Mouse (Mus musculus) CH12.LX (cell line): ENCODE data around the gene Amigo3. TPM values are rescaled to one million over a fixed set of nuclear protein-coding genes. Genes with fewer than 3 reads are reported as not detected.

Source experiments
- DNase-seq: peaks from one replicate; pipeline ENCODE4 v3.0.0-alpha.2; 2013; ENCODE audit errors: extremely low read depth
- H3K27ac ChIP-seq: 2 replicates; pipeline ENCODE4 v1.5.1; 2012; ENCODE audit warnings: low read depth, mild to moderate bottlenecking, control low read depth, moderate library complexity; ENCODE audit not compliant: insufficient read depth
- H3K27me3 ChIP-seq: replicated peaks from 2 replicates; pipeline ENCODE3; 2012; ENCODE audit warnings: inconsistent platforms
- H3K36me3 ChIP-seq, 2 experiments: replicated peaks in 1 of 2; 2 replicates each; pipeline versions ENCODE3 to v1.6.1; 2012; ENCODE audit warnings: inconsistent platforms in 1 of 2, low read length in 1 of 2, mild to moderate bottlenecking in 1 of 2, mixed read lengths in 1 of 2, moderate library complexity in 1 of 2; ENCODE audit not compliant: control insufficient read depth in 1 of 2, insufficient read depth in 1 of 2
- H3K4me1 ChIP-seq, 2 experiments: 2 replicates each; pipeline ENCODE4 v1.6.1; 2012; ENCODE audit warnings: inconsistent platforms in 1 of 2, moderate library complexity in 1 of 2; ENCODE audit not compliant: insufficient read depth in 2 of 2, control insufficient read depth in 1 of 2
- H3K4me2 ChIP-seq: 2 replicates; pipeline ENCODE4 v1.6.1; 2012; ENCODE audit warnings: low read depth, mild to moderate bottlenecking, control low read depth; ENCODE audit not compliant: poor library complexity, insufficient read depth, severe bottlenecking
- H3K4me3 ChIP-seq, 3 experiments: fragments of 150-350 bp in 1 of 3; sonication (generic) in 1 of 3; replicated peaks in 1 of 3; 2 replicates each; pipeline versions ENCODE3 to v1.5.1; 2011 to 2012; ENCODE audit warnings: low read depth in 2 of 3, low read length in 2 of 3, mild to moderate bottlenecking in 2 of 3, moderate library complexity in 2 of 3, control low read depth in 1 of 3, improper control_type of control experiment in 1 of 3, inconsistent platforms in 1 of 3, mixed read lengths in 1 of 3; ENCODE audit not compliant: poor library complexity in 1 of 3
- H3K79me2 ChIP-seq: replicated peaks from 2 replicates; pipeline ENCODE4 v1.6.1; 2012; ENCODE audit warnings: mild to moderate bottlenecking, moderate library complexity; ENCODE audit not compliant: control insufficient read depth, poor library complexity, insufficient read depth, severe bottlenecking; ENCODE audit errors: extremely low read depth
- H3K9ac ChIP-seq: 2 replicates; pipeline ENCODE4 v1.6.1; 2012; ENCODE audit warnings: low read depth, mild to moderate bottlenecking, control low read depth, moderate library complexity; ENCODE audit not compliant: insufficient read depth
- H3K9me3 ChIP-seq: replicated peaks from 2 replicates; pipeline ENCODE3; 2012; ENCODE audit warnings: low read length, inconsistent platforms, mixed read lengths
- BHLHE40 ChIP-seq: IDR thresholded peaks from 2 replicates; pipeline ENCODE4 v1.6.1; 2011; ENCODE audit warnings: mild to moderate bottlenecking, low read depth, low read length, improper control_type of control experiment
- CHD1 ChIP-seq: IDR thresholded peaks from 2 replicates; pipeline ENCODE4 v1.6.1; 2012; ENCODE audit warnings: low read depth, low read length, improper control_type of control experiment, inconsistent platforms
- CHD2 ChIP-seq: IDR thresholded peaks from 2 replicates; pipeline ENCODE4 v1.6.1; 2011; ENCODE audit warnings: low read length, improper control_type of control experiment
- CTCF ChIP-seq, 2 experiments: IDR thresholded peaks in 1 of 2; conservative IDR thresholded peaks in 1 of 2; 2 replicates each; pipeline ENCODE4 v1.5.1; 2011 to 2012; ENCODE audit warnings: low read depth in 2 of 2, low read length in 2 of 2, improper control_type of control experiment in 1 of 2, inconsistent platforms in 1 of 2, mild to moderate bottlenecking in 1 of 2, moderate library complexity in 1 of 2
- E2F4 ChIP-seq: IDR thresholded peaks from 2 replicates; pipeline ENCODE4 v1.6.1; 2011; ENCODE audit warnings: low read depth, low read length, improper control_type of control experiment; ENCODE audit not compliant: insufficient replicate concordance
- ELF1 ChIP-seq: IDR thresholded peaks from 2 replicates; pipeline ENCODE4 v1.6.1; 2014; ENCODE audit warnings: low read depth, mild to moderate bottlenecking, inconsistent platforms, low read length, improper control_type of control experiment
- EP300 ChIP-seq: IDR thresholded peaks from 2 replicates; pipeline ENCODE4 v1.6.1; 2011; ENCODE audit warnings: low read length, improper control_type of control experiment
- ETS1 ChIP-seq: conservative IDR thresholded peaks from 2 replicates; pipeline ENCODE4 v1.6.1; 2012; ENCODE audit warnings: low read depth, mild to moderate bottlenecking, inconsistent platforms, low read length, improper control_type of control experiment, moderate library complexity
- GABPA ChIP-seq: IDR thresholded peaks from 2 replicates; pipeline ENCODE4 v1.6.1; 2012; ENCODE audit warnings: low read depth, low read length, improper control_type of control experiment, inconsistent platforms; ENCODE audit not compliant: insufficient replicate concordance
- HCFC1 ChIP-seq: IDR thresholded peaks from 2 replicates; pipeline ENCODE4 v1.6.1; 2012; ENCODE audit warnings: low read depth, mild to moderate bottlenecking, inconsistent platforms, low read length, improper control_type of control experiment
- IRF4 ChIP-seq: IDR thresholded peaks from 2 replicates; pipeline ENCODE4 v1.6.1; 2014; ENCODE audit warnings: low read depth, mild to moderate bottlenecking, inconsistent platforms, low read length, improper control_type of control experiment
- JUN ChIP-seq: IDR thresholded peaks from 2 replicates; pipeline ENCODE4 v1.6.1; 2011; ENCODE audit warnings: low read depth, mild to moderate bottlenecking, low read length, improper control_type of control experiment, moderate library complexity; ENCODE audit not compliant: insufficient read depth
- JUND ChIP-seq: conservative IDR thresholded peaks from 2 replicates; pipeline ENCODE4 v1.6.1; 2011; ENCODE audit warnings: low read depth, low read length, improper control_type of control experiment
- KAT2A ChIP-seq: IDR thresholded peaks from 2 replicates; pipeline ENCODE4 v1.6.1; 2012; ENCODE audit warnings: low read length, improper control_type of control experiment, inconsistent platforms; ENCODE audit not compliant: insufficient replicate concordance
- MAFK ChIP-seq: IDR thresholded peaks from 2 replicates; pipeline ENCODE4 v1.6.1; 2011; ENCODE audit warnings: low read length, improper control_type of control experiment; ENCODE audit not compliant: insufficient replicate concordance
- MAX ChIP-seq: IDR thresholded peaks from 2 replicates; pipeline ENCODE4 v1.6.1; 2011; ENCODE audit warnings: low read length, improper control_type of control experiment
- MAZ ChIP-seq: IDR thresholded peaks from 2 replicates; pipeline ENCODE4 v1.6.1; 2012; ENCODE audit warnings: low read depth, mild to moderate bottlenecking, inconsistent platforms, low read length, improper control_type of control experiment, moderate library complexity
- MEF2A ChIP-seq: IDR thresholded peaks from 2 replicates; pipeline ENCODE4 v1.6.1; 2014; ENCODE audit warnings: low read depth, mild to moderate bottlenecking, inconsistent platforms, low read length, improper control_type of control experiment, borderline replicate concordance
- MXI1 ChIP-seq: IDR thresholded peaks from 2 replicates; pipeline ENCODE4 v1.6.1; 2011; ENCODE audit warnings: mild to moderate bottlenecking, low read depth, low read length, improper control_type of control experiment
- MYC ChIP-seq: IDR thresholded peaks from 2 replicates; pipeline ENCODE4 v1.6.1; 2011; ENCODE audit warnings: low read depth, mild to moderate bottlenecking, improper control_type of control experiment, low read length
- NELFE ChIP-seq: IDR thresholded peaks from 2 replicates; pipeline ENCODE4 v1.6.1; 2011; ENCODE audit warnings: low read depth, low read length, improper control_type of control experiment
- NRF1 ChIP-seq: IDR thresholded peaks from 2 replicates; pipeline ENCODE4 v1.6.1; 2014; ENCODE audit warnings: low read depth, mild to moderate bottlenecking, inconsistent platforms, low read length, improper control_type of control experiment, moderate library complexity
- PAX5 ChIP-seq: IDR thresholded peaks from 2 replicates; pipeline ENCODE4 v1.6.1; 2012; ENCODE audit warnings: low read length, inconsistent platforms, mixed read lengths
- POLR2A ChIP-seq: IDR thresholded peaks from 2 replicates; pipeline ENCODE4 v1.6.1; 2011; ENCODE audit warnings: low read depth, mild to moderate bottlenecking, improper control_type of control experiment, low read length
- POLR2AphosphoS2 ChIP-seq: IDR thresholded peaks from 2 replicates; pipeline ENCODE4 v1.6.1; 2011; ENCODE audit warnings: low read depth, low read length, improper control_type of control experiment
- RAD21 ChIP-seq: IDR thresholded peaks from 2 replicates; pipeline ENCODE4 v1.6.1; 2011; ENCODE audit warnings: low read depth, mild to moderate bottlenecking, low read length, improper control_type of control experiment, moderate library complexity
- RCOR1 ChIP-seq: conservative IDR thresholded peaks from 2 replicates; pipeline ENCODE4 v1.6.1; 2012; ENCODE audit warnings: low read depth, mild to moderate bottlenecking, inconsistent platforms, low read length, improper control_type of control experiment
- SIN3A ChIP-seq: IDR thresholded peaks from 2 replicates; pipeline ENCODE4 v1.6.1; 2012; ENCODE audit warnings: low read length, improper control_type of control experiment, inconsistent platforms
- SMC3 ChIP-seq: IDR thresholded peaks from 2 replicates; pipeline ENCODE4 v1.6.1; 2011; ENCODE audit warnings: low read depth, low read length, improper control_type of control experiment
- TBP ChIP-seq: conservative IDR thresholded peaks from 2 replicates; pipeline ENCODE4 v1.6.1; 2011; ENCODE audit warnings: low read depth, low read length, improper control_type of control experiment
- TCF12 ChIP-seq: IDR thresholded peaks from 2 replicates; pipeline ENCODE4 v1.6.1; 2014; ENCODE audit warnings: low read depth, mild to moderate bottlenecking, inconsistent platforms, low read length, improper control_type of control experiment
- UBTF ChIP-seq: IDR thresholded peaks from 2 replicates; pipeline ENCODE4 v1.6.1; 2012; ENCODE audit warnings: low read depth, mild to moderate bottlenecking, inconsistent platforms, low read length, improper control_type of control experiment, moderate library complexity
- USF1 ChIP-seq: IDR thresholded peaks from 2 replicates; pipeline ENCODE4 v1.6.1; 2014; ENCODE audit warnings: low read depth, mild to moderate bottlenecking, inconsistent platforms, low read length, improper control_type of control experiment
- USF2 ChIP-seq: conservative IDR thresholded peaks from 2 replicates; pipeline ENCODE4 v1.6.1; 2011; ENCODE audit warnings: low read depth, low read length, improper control_type of control experiment
- ZC3H11A ChIP-seq: IDR thresholded peaks from 2 replicates; pipeline ENCODE4 v1.6.1; 2012; ENCODE audit warnings: low read depth, mild to moderate bottlenecking, inconsistent platforms, low read length, improper control_type of control experiment
- ZKSCAN1 ChIP-seq: IDR thresholded peaks from 2 replicates; pipeline ENCODE4 v1.6.1; 2012; ENCODE audit warnings: low read depth, inconsistent platforms, low read length, improper control_type of control experiment, borderline replicate concordance
- ZMIZ1 ChIP-seq: IDR thresholded peaks from 2 replicates; pipeline ENCODE4 v1.6.1; 2012; ENCODE audit warnings: low read depth, mild to moderate bottlenecking, inconsistent platforms, low read length, improper control_type of control experiment
- ZNF384 ChIP-seq: IDR thresholded peaks from 2 replicates; pipeline ENCODE4 v1.6.1; 2012; ENCODE audit warnings: low read depth, low read length, improper control_type of control experiment, inconsistent platforms
- dilution Hi-C: fragments of 300-500 bp; cut with MboI; formaldehyde crosslinking; loops from 2 replicates; pipeline ENCODE4 v1.14.3; 2020; ENCODE audit warnings: low sequenced_read_pairs; ENCODE audit not compliant: extremely low pct_unique_long_range_greater_than_20kb, extremely low pct_ligation_motif_present
- in situ Hi-C: fragments of 300-500 bp; cut with MboI; formaldehyde crosslinking; loops from 3 replicates; pipeline ENCODE4 v1.14.3; 2019; ENCODE audit warnings: low sequenced_read_pairs, low pct_ligation_motif_present, low pct_unique_long_range_greater_than_20kb, mixed read lengths
- polyA plus RNA-seq: library from polyadenylated mRNA; unstranded; fragments of >175 nt; gene quantifications from 2 replicates; pipeline ENCODE4 v1.2.1, GENCODE M21; 2012; ENCODE audit warnings: low read depth; ENCODE audit not compliant: insufficient read length
- total RNA-seq, 2 experiments: library from RNA; depleted of rRNA; stranded (reverse); fragments of 300-350 nt in 1 of 2; fragments of >200 nt in 1 of 2; gene quantifications; 2 replicates each; pipeline ENCODE4 v1.2.3; 2012 to 2014

Amigo3 gene
- total and polyA plus RNA-seq, 3 experiments = 2.0 to 4.4 (median 2.2) TPM

DNA sequence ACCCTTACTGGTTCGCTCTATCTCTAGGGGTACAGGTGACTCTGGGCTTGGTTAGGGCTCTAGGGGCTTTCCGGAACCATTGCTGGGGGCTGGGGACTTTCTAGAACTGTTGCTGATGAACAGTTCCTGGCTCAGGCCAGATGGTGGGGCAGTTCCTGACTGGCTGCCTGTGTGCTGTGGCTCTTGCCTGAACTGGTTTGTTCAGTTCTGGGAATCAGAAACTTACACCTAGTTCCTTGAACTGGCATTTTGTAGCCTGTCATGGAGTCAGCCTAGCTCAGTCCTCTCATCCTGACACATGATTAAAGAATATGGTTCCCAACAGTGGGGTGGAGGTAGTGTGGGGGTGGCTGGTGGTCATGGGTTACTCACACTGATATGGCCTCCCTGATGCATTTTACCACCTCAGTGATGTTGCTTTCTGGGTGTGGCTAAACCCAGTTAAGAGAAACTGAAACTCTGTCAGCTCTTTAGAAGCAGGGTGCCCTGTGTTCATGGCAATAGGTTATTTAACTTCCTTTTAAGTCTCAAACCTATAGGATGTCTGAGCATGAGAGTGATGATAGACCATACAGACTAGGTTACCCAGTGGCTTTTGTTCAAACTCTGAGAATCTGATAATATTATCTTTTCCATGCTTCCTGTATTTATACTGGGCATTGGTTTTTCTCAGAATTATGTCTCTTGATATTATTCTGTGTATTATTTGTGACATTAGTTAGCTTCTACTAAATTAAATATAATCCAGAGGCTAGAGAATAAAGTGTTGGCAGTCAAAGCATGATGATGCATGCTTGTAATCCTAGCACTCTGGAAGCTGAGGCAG lies 17.4 kb upstream of the Amigo3 start:
- peak overlapping the region; percentile 3 to 41 (median 36) for H3K4me3 ChIP-seq
- peaks cover 18 to 44% of the 10 kb centered on the region in 2 experiments for H3K36me3 ChIP-seq
- H3K4me2 ChIP-seq = peak overlapping the region; percentile 41
- 0 out of 2 replicates have a peak, but pooled peaks cover 5% of the 10 kb centered on the region for H3K79me2 ChIP-seq
- peaks cover 7 to 31% of the 10 kb centered on the region in 2 experiments for H3K4me1 ChIP-seq
- peak overlapping the region; percentile 89 for H3K27ac ChIP-seq
- in situ Hi-C loops = no loop called here
- H3K27me3 ChIP-seq = no peaks in the 10 kb centered on the region
- no peak overlapping the region for H3K9ac ChIP-seq
- dilution Hi-C loops = no loop called here
- DNase-seq = peak; percentile 82
- TF ChIP-seq RCOR1 (peak; percentile 61; the same call in 1 of the 2 replicates), GABPA (no peak), MEF2A (peak; percentile 52; the same call in 1 of the 2 replicates), MYC (peak; percentile 66), PAX5 (no peak), HCFC1 (no peak), JUND (no peak), MXI1 (no peak), ZKSCAN1 (no peak), IRF4 (no peak; the same call in 1 of the 2 replicates), CHD2 (peak; percentile 56; the same call in 1 of the 2 replicates), JUN (no peak), UBTF (no peak), MAX (no peak; the same call in 1 of the 2 replicates), NRF1 (no peak), ELF1 (peak; percentile 75), POLR2A (peak; percentile 36; the same call in 1 of the 2 replicates), E2F4 (no peak), TCF12 (0 out of 2 replicates have a peak, but pooled peaks have one; percentile 51), SMC3 (peak; percentile 60), NELFE (peak; percentile 31; the same call in 1 of the 2 replicates), RAD21 (peak; percentile 30), MAFK (no peak), ZNF384 (no peak), MAZ (0 out of 2 replicates have a peak, but pooled peaks have one; percentile 37), USF1 (no peak), CTCF (conservative IDR thresholded peaks at IDR 0.05 in 1 of 2, IDR thresholded peaks at IDR 0.05 in 1 of 2; ENCODE audit: low read depth in 2 of 2, low read length in 2 of 2) (peak in 1 of 2 experiments; percentile 70; a peak in 2 of 4 replicates), POLR2AphosphoS2 (no peak; the same call in 1 of the 2 replicates), EP300 (peak; percentile 49), ETS1 (0 out of 2 replicates have a peak, but pooled peaks have one; percentile 22), ZMIZ1 (peak; percentile 59; the same call in 1 of the 2 replicates), USF2 (no peak), CHD1 (no peak), BHLHE40 (peak; percentile 25; the same call in 1 of the 2 replicates), KAT2A (no peak), TBP (peak; percentile 25; the same call in 1 of the 2 replicates), SIN3A (peak; percentile 70), ZC3H11A (no peak)
- TF ChIP-seq, all 38 proteins: peak for 18
- no peaks in the 10 kb centered on the region for H3K9me3 ChIP-seq
